Mouse (Mus musculus) gastrocnemius, adult 2 months (tissue): ENCODE measurements around the gene Acbd4. TPM values are rescaled to one million over a fixed set of nuclear protein-coding genes. Genes with fewer than 3 reads are reported as not detected.

Experiments used
- DNase-seq: peaks from one replicate; pipeline ENCODE4 v3.0.0; 2022
- H3K27ac ChIP-seq: fragments of 200-600 bp; 2 replicates; pipeline ENCODE4 v1.8.1; 2022; ENCODE audit warnings: mild to moderate bottlenecking
- H3K4me3 ChIP-seq: fragments of 200-600 bp; 2 replicates; pipeline ENCODE4 v1.8.1; 2022; ENCODE audit warnings: mild to moderate bottlenecking, moderate library complexity
- CTCF ChIP-seq: fragments of 200-600 bp; IDR thresholded peaks from 2 replicates; pipeline ENCODE4 v1.8.1; 2022; ENCODE audit warnings: antibody characterized with exemption, mild to moderate bottlenecking, moderate library complexity
- intact Hi-C: fragments of 180-260 bp; cut with DNase I; formaldehyde crosslinking; loops from one replicate; pipeline ENCODE4 v1.15.1; 2025
- total RNA-seq, 2 experiments: library from RNA; stranded (reverse); gene quantifications; 2 replicates each; pipeline ENCODE4 v1.2.3; 2021

Acbd4 gene
- total RNA-seq, 2 experiments from 2014 or later = 24.2 to 28.6 TPM

DNA sequence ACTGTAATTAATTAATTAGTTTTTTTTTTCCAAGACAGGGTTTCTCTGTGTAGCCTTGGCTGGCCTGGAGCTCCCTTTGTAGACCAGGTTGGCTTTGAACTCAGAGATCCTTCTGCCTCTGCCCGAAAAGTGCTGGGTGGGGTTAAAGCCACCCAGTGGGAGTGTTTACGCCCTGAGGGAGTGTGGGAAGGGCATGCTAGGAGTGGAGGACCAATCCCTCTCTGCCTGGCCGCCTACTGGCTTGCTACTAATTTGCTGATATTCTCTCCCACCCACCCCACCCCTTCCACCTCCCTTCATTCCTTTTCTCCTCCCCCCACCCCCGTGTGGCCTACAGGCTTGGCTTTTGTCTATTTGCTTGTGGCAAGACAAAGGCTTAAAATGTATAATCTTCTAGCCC, 4.9 kb downstream of the Acbd4 start:
- no peak for DNase-seq
- Histone ChIP-seq H3K4me3 (no peak overlapping the region), H3K27ac (0 out of 2 replicates have a peak overlapping the region, but pooled peaks have one; percentile 25)
- TF ChIP-seq CTCF = no peak
- intact Hi-C loops = no loop called here

DNA sequence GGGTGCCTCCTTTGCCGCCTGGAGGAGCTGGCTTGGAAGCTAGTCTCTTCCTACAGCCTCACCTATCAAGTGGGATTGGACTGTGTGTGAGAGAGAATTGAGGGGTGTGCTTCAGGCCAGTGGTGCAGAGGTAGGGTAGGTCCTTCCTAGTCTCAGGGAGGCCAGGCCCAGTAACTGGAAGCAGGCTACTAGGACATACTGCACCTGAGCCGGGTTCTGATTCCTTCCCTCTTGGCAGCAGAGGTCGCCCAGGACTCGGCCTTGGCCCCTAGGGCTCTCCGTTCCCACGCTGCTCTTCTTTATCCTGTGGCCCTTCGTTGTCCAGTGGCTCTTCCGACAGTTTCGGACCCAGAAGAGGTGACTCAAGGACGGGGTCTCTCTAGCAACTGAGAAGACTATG, 9.8 kb downstream of the Acbd4 start:
- no peak for DNase-seq
- Histone ChIP-seq H3K4me3 (peak overlapping the region; percentile 70), H3K27ac (peak overlapping the region; percentile 94)
- TF ChIP-seq CTCF = no peak
- intact Hi-C loops = no loop called here

DNA sequence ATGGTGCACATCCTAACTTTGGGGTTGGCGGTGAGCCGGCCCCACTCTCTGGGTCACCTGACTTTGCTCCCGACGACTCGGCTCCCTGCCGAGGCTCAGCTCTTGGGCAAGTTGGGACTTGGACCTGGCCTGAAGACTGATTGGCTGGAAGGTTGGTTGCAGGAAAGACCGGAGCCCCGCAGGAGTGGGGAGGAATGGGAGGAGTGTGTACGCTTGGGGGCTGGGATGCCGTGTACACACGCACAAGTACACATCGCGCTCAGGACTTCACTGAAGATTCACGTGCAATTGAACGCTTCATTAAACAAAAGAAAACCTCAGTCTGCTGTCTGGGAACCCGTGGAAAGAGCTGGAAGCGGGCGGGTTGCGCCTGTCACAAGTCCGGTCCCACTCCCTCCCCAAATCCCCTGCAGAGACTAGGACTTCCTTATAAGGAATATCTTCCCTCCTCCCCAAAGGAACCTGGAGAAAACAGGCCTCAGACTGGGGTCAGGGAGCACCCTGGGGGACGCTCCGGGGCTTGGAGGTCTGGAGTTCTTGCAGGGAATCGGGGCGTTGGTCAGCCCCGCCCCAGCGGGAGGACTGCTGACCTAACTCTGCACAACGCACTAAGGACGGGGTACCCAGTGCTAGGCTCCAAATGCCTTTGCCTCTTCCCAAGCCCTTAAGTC, 10.5 kb downstream of the Acbd4 start:
- no peak for TF ChIP-seq CTCF
- Histone ChIP-seq H3K4me3 (peak overlapping the region; percentile 70), H3K27ac (peak overlapping the region; percentile 94)
- peak; percentile 91 for DNase-seq
- intact Hi-C loops = no loop called here

DNA sequence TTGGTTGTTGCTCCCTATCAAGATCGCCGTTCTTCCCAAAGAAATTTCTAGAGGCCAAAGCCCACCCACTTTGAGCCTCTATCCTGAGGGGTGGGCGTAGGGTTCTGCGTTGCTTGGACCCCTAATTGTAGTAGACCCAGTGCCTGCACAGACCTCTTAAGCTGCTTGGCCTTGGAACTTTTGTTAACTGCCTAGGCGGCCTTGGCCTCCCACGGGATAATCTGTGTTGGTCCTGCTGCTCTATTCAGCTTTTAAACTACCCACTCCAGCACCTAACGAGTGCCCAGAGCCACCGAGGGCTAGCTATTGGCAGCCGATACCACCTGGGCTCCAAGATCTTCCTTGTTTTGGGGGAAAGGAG, 11.1 kb downstream of the Acbd4 start:
- Histone ChIP-seq H3K4me3 (peak overlapping the region; percentile 70), H3K27ac (peak overlapping the region; percentile 94)
- DNase-seq = no peak
- intact Hi-C loops = no loop called here
- no peak for TF ChIP-seq CTCF

DNA sequence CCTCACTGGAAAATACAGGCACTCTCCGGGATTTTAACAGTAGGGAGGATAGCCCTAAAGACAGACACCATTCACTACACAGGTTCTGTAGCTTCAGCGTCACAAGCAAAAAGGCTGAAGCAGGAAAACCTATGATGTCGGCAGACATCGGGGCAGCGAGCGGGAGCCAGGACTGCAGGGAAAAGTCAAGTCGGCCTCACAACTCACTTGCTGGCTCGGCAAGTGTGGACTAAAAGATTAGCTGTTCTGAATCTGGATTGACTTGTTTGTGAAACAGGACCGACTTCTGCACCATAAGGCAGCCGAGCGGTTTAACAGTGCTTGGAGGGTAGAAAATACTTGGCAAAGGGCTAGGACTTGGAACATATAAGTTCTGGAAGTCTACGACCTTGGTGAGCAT, 11.5 kb downstream of the Acbd4 start:
- Histone ChIP-seq H3K27ac (peak overlapping the region; percentile 94), H3K4me3 (peak overlapping the region; percentile 70)
- no peak for TF ChIP-seq CTCF
- DNase-seq = no peak
- intact Hi-C loops = no loop called here

DNA sequence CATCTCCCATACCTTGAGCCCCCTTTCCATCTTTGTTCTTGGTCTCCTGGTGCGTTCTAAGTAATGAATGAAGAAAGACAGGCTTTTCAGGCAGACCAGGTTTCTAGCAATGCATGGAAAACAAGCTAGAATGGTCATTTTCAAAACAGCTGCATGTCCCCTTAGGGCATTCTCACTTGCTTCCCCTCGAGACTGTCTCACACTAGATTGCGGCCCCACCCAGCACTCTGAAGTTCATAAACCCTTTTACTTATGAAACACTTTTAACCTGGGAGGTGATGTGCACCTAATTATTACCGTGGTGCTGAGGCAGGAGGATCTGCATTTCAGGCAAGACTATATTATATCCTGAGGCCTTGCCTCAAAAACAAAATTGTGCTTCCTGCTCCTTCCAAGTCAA, 12.3 kb downstream of the Acbd4 start:
- Histone ChIP-seq H3K27ac (peak overlapping the region; percentile 94), H3K4me3 (no peak overlapping the region)
- intact Hi-C loops = no loop called here

DNA sequence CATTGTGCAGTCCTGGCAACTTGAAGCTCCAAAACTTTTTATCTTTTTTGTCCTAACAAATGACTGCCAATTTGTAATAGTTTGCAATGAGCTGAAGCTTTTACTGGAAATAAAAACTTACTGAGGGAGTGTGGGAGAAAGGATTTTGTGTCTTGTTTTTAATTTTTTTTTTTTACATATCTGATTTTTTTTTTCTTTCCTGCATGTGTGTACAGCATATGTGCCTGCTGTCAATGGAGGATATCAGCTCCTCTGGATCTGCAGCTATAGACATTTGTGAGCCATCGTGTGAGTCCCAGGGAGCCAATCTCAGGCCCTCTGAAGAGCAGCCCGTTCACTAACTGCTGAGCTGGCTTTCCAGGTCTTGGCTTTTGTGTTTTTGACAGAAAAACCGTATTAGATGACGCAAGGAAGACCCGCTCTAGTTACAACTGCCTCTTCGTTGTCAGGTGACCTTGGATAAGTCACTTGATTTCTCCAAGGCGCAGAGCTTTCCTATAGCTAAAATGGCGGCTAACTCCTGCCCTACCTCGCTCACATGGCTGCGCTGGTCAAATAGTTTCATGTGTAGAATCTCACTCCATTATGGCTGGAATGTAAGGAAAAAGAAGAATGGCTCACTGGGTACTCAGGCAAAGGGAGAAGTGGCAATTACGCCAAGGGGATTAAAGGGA, 12.9 kb downstream of the Acbd4 start:
- intact Hi-C loops = no loop called here
- peak overlapping the region; percentile 86 for H3K4me3 ChIP-seq
- DNase-seq = no peak
- H3K27ac ChIP-seq = peak overlapping the region; percentile 94
- TF ChIP-seq CTCF = no peak

More for the DNA sequence above, 12.3 kb downstream of the Acbd4 start:
- no peak for DNase-seq
- no peak for TF ChIP-seq CTCF

DNA sequence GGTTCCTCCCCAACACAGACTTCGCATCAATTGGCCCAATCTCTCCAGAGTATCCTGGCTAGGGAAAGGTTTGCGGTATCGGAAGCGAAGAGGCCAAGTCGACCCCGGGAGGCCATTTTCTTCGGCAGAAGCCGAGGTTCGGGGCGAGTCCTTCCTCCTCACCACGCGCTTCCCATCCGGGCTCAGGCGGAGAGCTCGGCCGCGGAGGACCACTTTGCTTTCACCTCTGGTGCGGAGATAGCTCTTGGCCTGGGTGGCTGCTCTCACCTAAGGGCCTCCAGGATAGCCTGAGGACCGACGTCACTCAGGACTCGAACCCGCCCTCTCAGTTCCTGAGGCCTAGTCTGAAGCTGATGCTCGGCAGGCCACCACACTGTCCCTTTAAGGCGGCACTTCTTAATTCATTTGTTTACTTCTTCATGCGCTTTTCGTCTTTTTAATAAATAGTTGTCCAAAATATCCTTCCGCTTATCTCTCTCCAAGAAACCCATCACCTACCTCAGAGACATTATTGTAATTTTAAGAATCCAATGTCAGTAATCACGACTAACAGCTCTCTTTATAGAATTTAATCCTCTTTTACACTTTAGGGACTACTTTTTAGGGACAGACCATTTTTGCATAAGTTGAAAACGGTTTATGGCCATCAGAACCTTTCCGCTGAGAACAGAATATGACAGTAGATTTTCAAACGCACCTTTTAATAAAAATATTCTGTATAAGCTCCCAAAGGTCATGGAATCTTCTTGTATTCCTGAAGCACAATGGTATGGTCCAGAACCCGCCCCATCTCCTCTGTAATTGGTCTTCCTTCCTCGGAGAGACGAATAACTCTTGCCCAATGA, 13.9 kb downstream of the Acbd4 start:
- peak; percentile 88 for DNase-seq
- intact Hi-C loops = loop anchor here (1.0 kb wide), 1 partner anchor 17 kb away; the partner anchor contains the start of gene Hexim2
- Histone ChIP-seq H3K4me3 (peak overlapping the region; percentile 86), H3K27ac (peak overlapping the region; percentile 94)
- TF ChIP-seq CTCF = no peak

DNA sequence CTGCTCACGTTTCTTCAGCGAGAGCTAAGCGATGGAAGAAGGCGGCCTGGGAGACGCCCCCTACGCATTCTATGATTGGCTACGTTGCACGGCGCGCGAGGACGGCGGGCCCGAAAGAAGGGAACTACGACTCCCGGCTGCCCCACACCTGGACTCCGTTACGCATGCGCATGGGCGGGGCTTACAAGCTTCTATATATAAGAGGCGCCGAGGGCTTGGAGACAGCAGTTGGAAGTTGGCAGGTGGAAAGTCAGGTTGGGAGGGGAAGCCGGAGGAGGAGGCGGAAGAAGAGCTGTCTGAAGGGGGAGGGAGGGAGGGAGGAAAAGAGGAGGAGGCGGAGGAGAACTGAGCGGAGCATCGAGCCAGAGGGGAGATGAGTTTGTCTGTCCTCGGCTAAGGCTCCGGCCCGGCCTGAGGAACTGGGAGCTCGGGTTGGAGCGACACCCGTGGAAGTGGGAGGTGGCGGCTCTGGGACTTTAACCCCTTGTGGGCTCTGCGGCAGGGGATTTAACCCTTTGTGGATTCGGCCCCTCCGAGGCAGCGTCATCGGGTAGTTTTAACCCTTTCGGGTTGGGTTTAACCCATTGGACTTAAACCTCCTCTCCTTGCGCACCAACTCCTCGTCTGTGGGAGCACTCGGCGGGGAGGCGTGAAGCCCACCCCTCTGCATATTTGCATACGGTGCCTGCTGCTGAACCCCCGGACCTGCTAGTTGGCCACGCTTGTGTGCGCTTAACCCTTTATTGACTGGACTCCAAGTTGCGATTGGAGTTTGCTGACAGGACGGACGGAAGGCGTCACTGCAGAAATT, 14.7 kb downstream of the Acbd4 start, which contains the start of gene Hexim1:
Hexim1 (plus strand) TSS at position 224 of the 811 bp plus-strand sequence.
- peak; percentile 100 for DNase-seq
- Histone ChIP-seq H3K4me3 (peak within 1 kb of the TSS; percentile 86), H3K27ac (peak within 1 kb of the TSS; percentile 94)
- TF ChIP-seq CTCF = no peak
- intact Hi-C loops = loop anchor here (1.0 kb wide), 1 partner anchor 16 kb away; the partner anchor contains the start of gene Hexim2

DNA sequence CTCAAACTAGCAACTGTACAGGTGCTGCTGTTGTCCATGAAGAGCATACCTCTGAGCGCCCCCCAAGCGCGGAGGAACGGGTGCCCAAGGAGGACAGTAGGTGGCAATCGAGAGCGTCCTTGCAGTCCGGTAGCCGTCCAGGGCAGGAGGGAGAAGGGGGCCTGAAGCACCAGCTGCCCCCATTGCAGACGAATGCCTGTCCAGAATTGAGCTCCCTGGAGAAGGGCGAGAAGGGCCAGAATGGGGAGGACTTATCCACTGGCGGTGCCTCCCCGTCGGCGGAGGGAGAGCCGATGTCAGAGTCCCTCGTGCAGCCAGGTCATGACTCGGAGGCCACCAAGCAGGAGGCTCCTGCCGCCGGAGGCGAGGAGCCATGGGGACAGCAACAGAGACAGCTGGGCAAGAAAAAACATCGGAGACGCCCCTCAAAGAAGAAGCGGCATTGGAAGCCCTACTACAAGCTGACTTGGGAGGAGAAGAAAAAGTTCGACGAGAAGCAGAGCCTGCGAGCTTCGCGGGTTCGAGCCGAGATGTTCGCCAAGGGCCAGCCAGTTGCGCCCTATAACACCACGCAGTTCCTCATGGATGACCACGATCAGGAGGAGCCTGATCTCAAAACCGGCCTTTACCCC, 15.6 kb downstream of the Acbd4 start:
- Histone ChIP-seq H3K27ac (peak overlapping the region; percentile 91), H3K4me3 (peak overlapping the region; percentile 75)
- DNase-seq = peak; percentile 85
- intact Hi-C loops = loop anchor here (1.0 kb wide), 2 partner anchors 15 to 42 kb away; partner anchors contain the start of gene Hexim2
- peak; percentile 83 for TF ChIP-seq CTCF

DNA sequence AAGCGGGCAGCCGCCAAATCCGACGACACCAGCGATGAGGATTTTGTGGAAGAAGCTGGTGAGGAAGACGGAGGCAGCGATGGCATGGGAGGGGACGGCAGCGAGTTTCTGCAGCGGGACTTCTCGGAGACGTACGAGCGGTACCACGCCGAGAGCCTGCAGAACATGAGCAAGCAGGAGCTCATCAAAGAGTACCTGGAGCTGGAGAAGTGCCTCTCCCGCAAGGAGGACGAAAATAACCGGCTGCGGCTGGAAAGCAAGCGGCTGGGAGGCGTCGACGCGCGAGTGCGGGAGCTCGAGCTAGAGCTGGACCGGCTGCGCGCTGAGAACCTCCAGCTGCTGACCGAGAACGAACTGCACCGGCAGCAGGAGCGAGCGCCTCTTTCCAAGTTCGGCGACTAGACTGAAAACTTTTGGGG, 16.1 kb downstream of the Acbd4 start:
- Histone ChIP-seq H3K27ac (peak overlapping the region; percentile 91), H3K4me3 (peak overlapping the region; percentile 75)
- no peak for TF ChIP-seq CTCF
- intact Hi-C loops = loop anchor here (1.0 kb wide), 1 partner anchor 42 kb away; no protein-coding TSS in a partner anchor
- peak; percentile 72 for DNase-seq
